Mouse (Mus musculus): Measurements from ENCODE around the gene Gcm1. TPM values are rescaled to one million over a fixed set of nuclear protein-coding genes. Genes with fewer than 3 reads are reported as not detected.

Gene Gcm1
- polyA plus RNA-seq, 1 experiment from 2014 or later, result not detected

DNA sequence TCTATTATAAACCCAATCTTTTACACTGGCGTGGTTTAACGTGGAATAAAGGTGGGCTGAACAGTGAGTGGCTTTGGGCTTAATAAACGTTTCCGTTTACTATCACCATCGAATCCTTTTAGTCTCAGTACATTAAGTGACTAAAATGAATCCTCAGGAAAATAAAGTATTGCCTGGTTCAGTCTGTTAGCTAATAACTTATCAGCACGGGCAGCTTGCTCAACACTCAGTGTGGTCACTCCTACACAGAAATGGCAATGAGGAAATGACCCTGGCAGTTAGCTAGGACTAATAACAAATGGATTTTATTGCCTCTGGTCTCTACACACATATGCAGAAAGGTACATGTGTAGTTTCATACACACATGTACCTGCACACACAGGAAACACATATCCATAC lies 53.2 kb downstream of the Gcm1 start:
- ATAC-seq (ENCODE audit: low FRiP score, low TSS enrichment), result no peak
- H3K4me2 ChIP-seq (replicated peaks; ENCODE audit: low read depth), result no peak overlapping the region

DNA sequence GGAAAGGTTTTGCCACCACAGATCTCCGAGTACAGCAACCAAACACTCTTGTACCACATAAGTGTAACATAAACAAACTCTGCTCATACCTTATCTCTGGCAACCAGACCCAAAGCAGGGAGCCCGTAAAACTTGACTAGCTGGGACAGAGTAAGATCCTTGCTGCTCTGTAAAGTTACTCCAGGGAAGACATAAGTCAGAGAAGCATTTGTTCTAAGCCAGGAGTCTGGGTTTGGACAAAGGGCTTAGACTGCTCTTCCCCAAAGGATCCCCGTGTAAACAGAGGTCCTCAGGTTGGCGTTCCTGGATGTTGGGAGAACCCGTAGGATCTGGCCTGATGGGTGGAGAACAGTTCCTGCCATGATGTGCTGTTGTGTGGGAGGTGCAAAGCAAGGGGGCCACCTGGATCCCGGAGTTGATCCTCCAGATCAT lies 53.8 kb downstream of the Gcm1 start:
- 58% methylated on average over 6 of the region's 6 CpGs for WGBS
- Histone ChIP-seq H3K36me3 (ENCODE audit: control insufficient read depth, insufficient read depth, low read length) (peaks cover 3% of the 10 kb centered on the region; the same call in 1 of the 2 replicates), H3K4me3 (ENCODE audit: low read depth, low read length) (no peak overlapping the region), H3K4me2 (replicated peaks; ENCODE audit: low read depth) (no peak overlapping the region), H3K4me1 (replicated peaks; ENCODE audit: control insufficient read depth, insufficient read depth) (no peaks in the 10 kb centered on the region), H3K27me3 (ENCODE audit: control insufficient read depth, insufficient read depth, low read length) (no peaks in the 10 kb centered on the region), H3K27ac (replicated peaks) (0 out of 2 replicates have a peak overlapping the region, but pooled peaks have one; percentile 25), H3K9me3 (ENCODE audit: control insufficient read depth, low read length) (no peaks in the 10 kb centered on the region), H3K9ac (ENCODE audit: low read length) (no peak overlapping the region)
- no peak for TF ChIP-seq EP300 (optimal IDR thresholded peaks at IDR 0.05)
- TF ChIP-seq CTCF (IDR thresholded peaks at IDR 0.05; ENCODE audit: low read depth), result no peak
- DNase-seq (ENCODE audit: low spot score) (no peak), ATAC-seq (ENCODE audit: low FRiP score, low TSS enrichment) (no peak)

More for the DNA sequence above, 53.2 kb downstream of the Gcm1 start:
- no peak for TF ChIP-seq CTCF (IDR thresholded peaks at IDR 0.05; ENCODE audit: low read depth)
- no peak for TF ChIP-seq EP300 (optimal IDR thresholded peaks at IDR 0.05)
- 67% methylated on average over 6 of the region's 6 CpGs for WGBS
- no peak overlapping the region for H3K27ac ChIP-seq (replicated peaks)
- H3K36me3 ChIP-seq (ENCODE audit: control insufficient read depth, insufficient read depth, low read length), result peaks cover 3% of the 10 kb centered on the region; the same call in 1 of the 2 replicates
- H3K4me3 ChIP-seq (ENCODE audit: low read depth, low read length), result no peak overlapping the region
- no peak overlapping the region for H3K9ac ChIP-seq (ENCODE audit: low read length)
- H3K4me1 ChIP-seq (replicated peaks; ENCODE audit: control insufficient read depth, insufficient read depth), result no peaks in the 10 kb centered on the region
- DNase-seq (ENCODE audit: low spot score), result no peak
- no peaks in the 10 kb centered on the region for H3K9me3 ChIP-seq (ENCODE audit: control insufficient read depth, low read length)
- H3K27me3 ChIP-seq (ENCODE audit: control insufficient read depth, insufficient read depth, low read length), result no peaks in the 10 kb centered on the region

DNA sequence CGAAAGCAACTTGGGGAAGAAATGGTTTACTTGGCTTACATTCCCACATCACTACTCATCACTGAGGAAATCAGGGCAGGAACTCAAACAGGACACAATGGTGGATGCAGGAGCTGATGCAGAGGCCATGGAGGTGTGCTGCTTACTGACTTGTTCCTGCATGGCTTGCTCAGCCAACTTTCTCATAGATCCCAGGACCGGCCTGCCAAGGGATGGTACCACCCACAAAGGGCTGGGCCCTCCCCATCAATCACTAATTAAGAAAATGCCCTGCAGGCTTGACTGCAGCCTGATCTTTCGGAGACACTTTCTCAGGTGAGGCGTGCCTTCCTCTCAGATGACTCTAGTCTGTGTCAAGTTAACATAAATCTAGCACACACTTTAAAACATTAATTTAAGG lies 55.1 kb downstream of the Gcm1 start:
- Histone ChIP-seq H3K36me3 (ENCODE audit: control insufficient read depth, insufficient read depth, low read length) (no peaks in the 10 kb centered on the region; the same call in 1 of the 2 replicates), H3K4me2 (replicated peaks; ENCODE audit: low read depth) (peak overlapping the region; percentile 88; the same call in 1 of the 2 replicates), H3K9me3 (ENCODE audit: control insufficient read depth, low read length) (no peaks in the 10 kb centered on the region), H3K27ac (replicated peaks) (no peak overlapping the region), H3K9ac (ENCODE audit: low read length) (no peak overlapping the region), H3K27me3 (ENCODE audit: control insufficient read depth, insufficient read depth, low read length) (no peaks in the 10 kb centered on the region), H3K4me1 (replicated peaks; ENCODE audit: control insufficient read depth, insufficient read depth) (no peaks in the 10 kb centered on the region), H3K4me3 (ENCODE audit: low read depth, low read length) (no peak overlapping the region; the same call in 1 of the 2 replicates)
- TF ChIP-seq EP300 (optimal IDR thresholded peaks at IDR 0.05) (no peak), CTCF (IDR thresholded peaks at IDR 0.05; ENCODE audit: low read depth) (no peak)
- no peak for ATAC-seq (ENCODE audit: low FRiP score, low TSS enrichment)
- WGBS, result 65% methylated on average over 4 of the region's 4 CpGs
- DNase-seq (ENCODE audit: low spot score), result no peak

GRCm38 (mm10) chr9:78107582-78107911 lies 55.8 kb downstream of the Gcm1 start:
- H3K27ac ChIP-seq (replicated peaks), result peak overlapping the region; percentile 97
- peak overlapping the region; percentile 88 for H3K4me2 ChIP-seq (replicated peaks; ENCODE audit: low read depth)
- peak overlapping the region; percentile 93 for H3K9ac ChIP-seq (ENCODE audit: low read length)
- no peak for TF ChIP-seq EP300 (optimal IDR thresholded peaks at IDR 0.05)
- TF ChIP-seq CTCF (IDR thresholded peaks at IDR 0.05; ENCODE audit: low read depth), result no peak
- H3K36me3 ChIP-seq (ENCODE audit: control insufficient read depth, insufficient read depth, low read length), result no peaks in the 10 kb centered on the region; the same call in 1 of the 2 replicates
- 0 out of 2 replicates have a peak, but pooled peaks have one; percentile 19 for ATAC-seq (ENCODE audit: low FRiP score, low TSS enrichment)
- H3K9me3 ChIP-seq (ENCODE audit: control insufficient read depth, low read length), result no peaks in the 10 kb centered on the region
- DNase-seq (ENCODE audit: low spot score), result no peak
- no peaks in the 10 kb centered on the region for H3K27me3 ChIP-seq (ENCODE audit: control insufficient read depth, insufficient read depth, low read length)
- H3K4me1 ChIP-seq (replicated peaks; ENCODE audit: control insufficient read depth, insufficient read depth), result no peaks in the 10 kb centered on the region
- peak overlapping the region; percentile 89 for H3K4me3 ChIP-seq (ENCODE audit: low read depth, low read length)
- WGBS, result 14% methylated on average over 6 of the region's 6 CpGs

GRCm38 (mm10) chr9:78107912-78108795 lies 56.4 kb downstream of the Gcm1 start:
- Histone ChIP-seq H3K36me3 (ENCODE audit: control insufficient read depth, insufficient read depth, low read length) (no peaks in the 10 kb centered on the region), H3K27me3 (ENCODE audit: control insufficient read depth, insufficient read depth, low read length) (no peaks in the 10 kb centered on the region), H3K27ac (replicated peaks) (peak overlapping the region; percentile 97), H3K4me2 (replicated peaks; ENCODE audit: low read depth) (peak overlapping the region; percentile 88), H3K4me3 (ENCODE audit: low read depth, low read length) (peak overlapping the region; percentile 89), H3K9me3 (ENCODE audit: control insufficient read depth, low read length) (no peaks in the 10 kb centered on the region), H3K9ac (ENCODE audit: low read length) (peak overlapping the region; percentile 93), H3K4me1 (replicated peaks; ENCODE audit: control insufficient read depth, insufficient read depth) (no peaks in the 10 kb centered on the region)
- under 1% methylated on average over 87 of the region's 88 CpGs for WGBS
- TF ChIP-seq CTCF (IDR thresholded peaks at IDR 0.05; ENCODE audit: low read depth) (no peak), EP300 (optimal IDR thresholded peaks at IDR 0.05) (no peak)
- DNase-seq (ENCODE audit: low spot score) (peak; percentile 79), ATAC-seq (ENCODE audit: low FRiP score, low TSS enrichment) (peak; percentile 66)

DNA sequence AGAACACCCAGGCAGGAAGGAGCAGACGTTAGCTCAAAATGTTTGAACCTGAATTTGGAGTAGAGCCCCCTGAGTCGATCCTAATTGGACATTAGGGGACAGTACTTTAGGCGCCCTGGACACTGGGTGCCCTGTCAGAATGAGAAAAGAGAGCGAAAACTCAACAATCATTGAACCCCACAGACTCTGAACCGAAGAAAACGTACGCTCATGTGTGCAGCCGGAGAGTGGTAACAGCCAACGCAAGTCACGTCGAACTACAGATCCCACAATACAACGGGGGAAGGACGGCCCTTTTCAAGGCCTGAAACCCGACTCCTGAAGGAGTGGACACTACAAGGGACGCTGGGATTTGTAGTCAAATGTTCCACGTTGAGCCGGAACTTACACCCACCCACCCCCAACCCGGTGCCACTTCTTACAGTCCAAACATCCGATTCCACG lies 57.1 kb downstream of the Gcm1 start, which contains the start of the genes Fbxo9 and Ick:
TSS of gene Fbxo9 (minus strand) at position 270 of the 444 bp plus-strand sequence.
TSS of gene Ick (plus strand) at position 397 of the 444 bp plus-strand sequence.
- peak; percentile 89 for DNase-seq (ENCODE audit: low spot score)
- no peaks in the 10 kb centered on the region for H3K36me3 ChIP-seq (ENCODE audit: control insufficient read depth, insufficient read depth, low read length)
- H3K4me3 ChIP-seq (ENCODE audit: low read depth, low read length), result peak within 1 kb of the TSS; percentile 89
- peak within 1 kb of the TSS; percentile 97 for H3K27ac ChIP-seq (replicated peaks)
- peak; percentile 91 for ATAC-seq (ENCODE audit: low FRiP score, low TSS enrichment)
- peak within 1 kb of the TSS; percentile 93 for H3K9ac ChIP-seq (ENCODE audit: low read length)
- no peak for TF ChIP-seq CTCF (IDR thresholded peaks at IDR 0.05; ENCODE audit: low read depth)
- TF ChIP-seq EP300 (optimal IDR thresholded peaks at IDR 0.05), result no peak
- H3K9me3 ChIP-seq (ENCODE audit: control insufficient read depth, low read length), result no peaks in the 10 kb centered on the region
- peak within 1 kb of the TSS; percentile 88 for H3K4me2 ChIP-seq (replicated peaks; ENCODE audit: low read depth)
- under 1% methylated on average over 20 of the region's 20 CpGs for WGBS
- no peaks in the 10 kb centered on the region for H3K4me1 ChIP-seq (replicated peaks; ENCODE audit: control insufficient read depth, insufficient read depth)
- no peaks in the 10 kb centered on the region for H3K27me3 ChIP-seq (ENCODE audit: control insufficient read depth, insufficient read depth, low read length)

Measured in stomach, postnatal 0 days (tissue).